Mouse (Mus musculus): ENCODE measurements around the gene Osbpl9. TPM values are rescaled to one million over a fixed set of nuclear protein-coding genes. Genes with fewer than 3 reads are reported as not detected.

The Osbpl9 gene
- polyA plus RNA-seq, 1 experiment from 2014 or later, result 60.0 TPM

DNA sequence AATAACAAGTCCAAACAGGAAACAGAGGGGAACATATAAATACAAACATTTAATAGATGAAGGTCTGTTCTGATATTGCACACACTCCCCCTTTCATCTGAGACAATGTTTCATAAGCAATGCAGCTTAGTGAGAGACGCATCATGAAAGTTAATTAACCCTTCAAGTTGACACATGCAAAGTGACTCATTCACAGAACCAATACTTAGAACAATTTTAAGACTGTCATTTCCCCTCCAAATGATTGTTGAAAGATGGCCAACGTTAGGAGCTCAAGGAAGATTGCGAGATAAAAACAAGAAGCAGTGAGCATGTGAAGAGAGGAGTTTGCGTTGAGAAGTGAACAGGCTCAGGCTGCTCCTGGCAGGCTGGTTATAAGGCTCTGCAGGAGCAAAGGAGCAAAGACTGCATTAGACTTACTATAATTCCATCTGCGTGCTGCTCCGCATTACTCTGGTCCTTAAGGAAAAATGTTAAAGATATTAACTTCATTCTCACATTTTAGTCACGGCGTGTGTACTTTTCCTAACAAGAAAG is 110.8 kb downstream of the Osbpl9 start:
- ATAC-seq (ENCODE audit: insufficient read depth), result no peak
- Histone ChIP-seq H3K27ac (ENCODE audit: low read depth) (no peak overlapping the region), H3K9me3 (ENCODE audit: low read depth, low read length) (no peaks in the 10 kb centered on the region), H3K4me3 (ENCODE audit: low read depth, low read length) (no peak overlapping the region), H3K4me1 (ENCODE audit: insufficient read depth) (no peaks in the 10 kb centered on the region), H3K9ac (no peak overlapping the region), H3K4me2 (no peak overlapping the region), H3K36me3 (ENCODE audit: insufficient read depth) (no peaks in the 10 kb centered on the region), H3K27me3 (ENCODE audit: insufficient read depth, low read length) (no peaks in the 10 kb centered on the region)
- no peak for TF ChIP-seq CTCF (IDR thresholded peaks at IDR 0.05; ENCODE audit: low read depth)
- no peak for DNase-seq
- WGBS, result 81% methylated on average over 8 of the region's 8 CpGs

DNA sequence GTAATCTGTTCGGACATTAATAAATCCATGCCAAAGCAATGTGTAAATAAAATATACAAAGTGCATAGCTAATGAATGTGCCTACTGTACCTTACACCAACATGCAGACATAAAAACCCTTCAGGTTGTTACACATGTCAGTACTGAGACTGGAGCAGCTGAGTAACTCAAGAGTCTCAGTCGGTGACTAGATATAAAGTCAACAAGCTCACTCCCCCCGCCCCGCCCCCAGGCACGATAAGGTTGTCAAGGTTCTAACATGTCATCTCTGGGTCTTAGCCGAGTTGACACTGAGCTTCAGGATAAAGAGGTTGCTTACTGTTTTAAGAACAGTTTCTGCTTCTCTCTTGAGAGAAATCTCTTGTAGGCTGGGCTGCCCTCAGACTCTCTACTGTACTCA is 112.1 kb downstream of the Osbpl9 start:
- Histone ChIP-seq H3K36me3 (ENCODE audit: insufficient read depth) (0 out of 2 replicates have a peak, but pooled peaks cover 5% of the 10 kb centered on the region), H3K9ac (no peak overlapping the region), H3K27ac (ENCODE audit: low read depth) (no peak overlapping the region; the same call in 1 of the 2 replicates), H3K4me1 (ENCODE audit: insufficient read depth) (no peaks in the 10 kb centered on the region), H3K9me3 (ENCODE audit: low read depth, low read length) (no peaks in the 10 kb centered on the region), H3K4me2 (no peak overlapping the region), H3K27me3 (ENCODE audit: insufficient read depth, low read length) (no peaks in the 10 kb centered on the region), H3K4me3 (ENCODE audit: low read depth, low read length) (no peak overlapping the region)
- no peak for TF ChIP-seq CTCF (IDR thresholded peaks at IDR 0.05; ENCODE audit: low read depth)
- no peak for DNase-seq
- 24% methylated on average over 6 of the region's 6 CpGs for WGBS
- ATAC-seq (ENCODE audit: insufficient read depth), result no peak

DNA sequence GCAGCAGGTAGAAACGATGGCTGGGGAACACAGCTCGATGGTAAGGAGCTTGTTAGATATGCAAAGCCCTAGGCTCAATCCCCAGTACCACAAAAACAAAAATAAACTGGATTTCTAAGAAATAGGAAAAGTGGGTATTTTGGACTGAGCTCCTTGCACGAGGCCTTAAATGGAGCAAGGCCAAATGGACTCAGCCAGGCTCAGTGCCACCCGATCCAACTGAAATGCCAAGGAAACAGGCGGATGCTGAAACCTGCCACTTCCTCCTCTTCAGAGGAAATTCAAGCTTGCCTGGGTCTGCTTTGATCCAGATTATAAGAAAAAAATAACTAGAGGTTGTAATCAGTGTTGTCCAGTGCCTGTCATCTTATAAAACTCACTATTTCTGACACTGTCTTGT is 112.9 kb downstream of the Osbpl9 start:
- H3K4me2 ChIP-seq, result no peak overlapping the region
- DNase-seq (no peak), ATAC-seq (ENCODE audit: insufficient read depth) (no peak)
- H3K4me3 ChIP-seq (ENCODE audit: low read depth, low read length), result no peak overlapping the region
- 87% methylated on average over 5 of the region's 5 CpGs for WGBS
- no peaks in the 10 kb centered on the region for H3K4me1 ChIP-seq (ENCODE audit: insufficient read depth)
- H3K9ac ChIP-seq, result no peak overlapping the region
- H3K9me3 ChIP-seq (ENCODE audit: low read depth, low read length), result no peaks in the 10 kb centered on the region
- no peak overlapping the region for H3K27ac ChIP-seq (ENCODE audit: low read depth)
- no peak for TF ChIP-seq CTCF (IDR thresholded peaks at IDR 0.05; ENCODE audit: low read depth)
- no peaks in the 10 kb centered on the region for H3K27me3 ChIP-seq (ENCODE audit: insufficient read depth, low read length)
- H3K36me3 ChIP-seq (ENCODE audit: insufficient read depth), result 0 out of 2 replicates have a peak, but pooled peaks cover 5% of the 10 kb centered on the region

DNA sequence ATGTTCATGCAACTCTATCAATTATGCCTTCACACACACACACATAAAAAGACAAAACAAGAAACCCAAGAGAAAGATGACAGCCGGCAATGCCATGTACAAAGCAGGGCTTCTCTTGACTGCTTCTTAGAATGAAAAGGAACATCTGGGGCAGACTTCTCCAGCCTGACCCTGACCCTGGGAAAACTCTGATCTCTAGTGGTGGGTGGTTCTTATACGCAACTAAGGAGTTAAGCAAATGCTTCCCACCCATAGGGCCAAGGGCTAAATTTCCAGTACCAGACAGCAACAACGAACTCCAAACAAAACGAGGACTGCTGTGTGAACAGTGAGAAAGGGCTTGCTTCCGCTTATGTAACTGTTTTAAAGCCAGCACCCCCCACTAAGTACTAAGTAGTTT is 122.0 kb downstream of the Osbpl9 start:
- 41% methylated on average over 5 of the region's 5 CpGs for WGBS

DNA sequence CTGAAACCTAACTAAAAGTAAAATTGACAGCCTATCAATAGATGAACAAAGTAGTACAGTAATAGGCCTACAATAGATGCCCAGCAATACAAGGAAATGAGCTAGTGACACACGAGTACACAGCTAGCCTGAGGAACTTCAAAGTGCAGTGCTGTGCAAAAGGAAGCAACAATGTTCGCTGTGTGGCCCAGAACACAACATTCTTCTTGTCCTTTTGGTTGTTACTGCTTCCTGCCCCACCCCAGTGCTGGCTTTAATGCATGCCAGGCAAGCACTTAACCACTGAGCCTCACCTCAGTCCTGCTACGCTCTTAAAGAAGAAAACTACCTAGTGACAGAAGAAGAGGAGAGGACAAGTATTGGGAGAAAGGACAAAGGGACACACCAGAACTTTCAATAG is 122.4 kb downstream of the Osbpl9 start:
- DNase-seq (peak; percentile 33), ATAC-seq (ENCODE audit: insufficient read depth) (peak; percentile 48)
- TF ChIP-seq CTCF (IDR thresholded peaks at IDR 0.05; ENCODE audit: low read depth), result no peak
- H3K4me3 ChIP-seq (ENCODE audit: low read depth, low read length), result no peak overlapping the region
- 46% methylated on average over 3 of the region's 3 CpGs for WGBS
- peaks cover 21% of the 10 kb centered on the region for H3K36me3 ChIP-seq (ENCODE audit: insufficient read depth)
- H3K4me2 ChIP-seq, result no peak overlapping the region
- H3K9me3 ChIP-seq (ENCODE audit: low read depth, low read length), result no peaks in the 10 kb centered on the region
- no peaks in the 10 kb centered on the region for H3K27me3 ChIP-seq (ENCODE audit: insufficient read depth, low read length)
- peak overlapping the region; percentile 79 for H3K27ac ChIP-seq (ENCODE audit: low read depth)
- H3K4me1 ChIP-seq (ENCODE audit: insufficient read depth), result 0 out of 2 replicates have a peak, but pooled peaks cover 2% of the 10 kb centered on the region
- H3K9ac ChIP-seq, result no peak overlapping the region

More for the DNA sequence above, 122.0 kb downstream of the Osbpl9 start:
- 0 out of 2 replicates have a peak, but pooled peaks cover 2% of the 10 kb centered on the region for H3K4me1 ChIP-seq (ENCODE audit: insufficient read depth)
- DNase-seq (peak; percentile 75), ATAC-seq (ENCODE audit: insufficient read depth) (peak; percentile 84)
- peak overlapping the region; percentile 79 for H3K27ac ChIP-seq (ENCODE audit: low read depth)
- no peaks in the 10 kb centered on the region for H3K27me3 ChIP-seq (ENCODE audit: insufficient read depth, low read length)
- H3K4me2 ChIP-seq, result no peak overlapping the region
- no peaks in the 10 kb centered on the region for H3K9me3 ChIP-seq (ENCODE audit: low read depth, low read length)
- no peak overlapping the region for H3K4me3 ChIP-seq (ENCODE audit: low read depth, low read length)
- H3K36me3 ChIP-seq (ENCODE audit: insufficient read depth), result peaks cover 21% of the 10 kb centered on the region
- TF ChIP-seq CTCF (IDR thresholded peaks at IDR 0.05; ENCODE audit: low read depth), result no peak
- no peak overlapping the region for H3K9ac ChIP-seq

DNA sequence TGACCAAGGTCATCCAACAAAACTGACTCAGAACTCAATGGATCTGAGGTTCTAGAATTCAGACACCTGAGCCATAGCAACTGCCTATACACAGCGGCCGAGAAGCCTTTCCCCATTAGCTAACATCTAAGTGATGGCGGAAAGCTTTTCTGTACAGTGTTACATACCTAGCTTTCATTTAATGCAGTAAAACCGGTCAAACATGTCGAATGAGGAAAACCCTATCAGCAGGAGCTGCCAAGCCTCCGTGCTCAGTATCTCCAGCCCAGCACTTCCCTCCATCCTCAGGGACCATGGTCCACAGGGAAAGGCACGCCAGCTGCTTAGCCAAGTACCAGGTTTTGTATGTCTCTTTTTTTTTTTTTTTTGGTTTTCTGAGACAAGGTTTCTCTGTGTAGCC is 123.1 kb downstream of the Osbpl9 start:
- Histone ChIP-seq H3K4me1 (ENCODE audit: insufficient read depth) (0 out of 2 replicates have a peak, but pooled peaks cover 2% of the 10 kb centered on the region), H3K4me2 (no peak overlapping the region), H3K9ac (no peak overlapping the region), H3K4me3 (ENCODE audit: low read depth, low read length) (no peak overlapping the region), H3K27ac (ENCODE audit: low read depth) (no peak overlapping the region), H3K27me3 (ENCODE audit: insufficient read depth, low read length) (no peaks in the 10 kb centered on the region), H3K9me3 (ENCODE audit: low read depth, low read length) (no peaks in the 10 kb centered on the region), H3K36me3 (ENCODE audit: insufficient read depth) (peaks cover 21% of the 10 kb centered on the region)
- DNase-seq (peak; percentile 15), ATAC-seq (ENCODE audit: insufficient read depth) (no peak)
- WGBS, result 83% methylated on average over 7 of the region's 7 CpGs
- no peak for TF ChIP-seq CTCF (IDR thresholded peaks at IDR 0.05; ENCODE audit: low read depth)

DNA sequence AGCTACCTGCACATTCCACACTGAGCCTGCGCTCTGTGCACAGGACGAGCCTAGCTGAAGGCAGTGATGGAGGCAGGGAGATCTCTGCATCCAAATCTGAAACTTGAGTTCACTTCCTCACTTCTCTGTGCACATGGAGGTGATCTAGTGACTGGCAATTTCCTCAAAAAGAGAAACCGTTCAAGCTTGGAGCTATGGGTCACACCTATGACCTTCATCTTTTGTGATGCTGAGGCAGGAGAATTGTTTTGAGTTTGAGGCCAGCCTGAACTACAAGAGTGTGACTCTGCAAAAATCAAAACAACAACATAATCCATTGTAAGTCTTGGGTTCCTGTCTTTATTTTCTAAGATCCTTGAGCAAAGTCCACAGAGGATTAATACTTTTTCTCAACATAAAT is 128.8 kb downstream of the Osbpl9 start:
- H3K36me3 ChIP-seq (ENCODE audit: insufficient read depth), result peaks cover 30% of the 10 kb centered on the region; the same call in 1 of the 2 replicates
- no peak overlapping the region for H3K4me2 ChIP-seq
- no peak overlapping the region for H3K27ac ChIP-seq (ENCODE audit: low read depth)
- DNase-seq (no peak), ATAC-seq (ENCODE audit: insufficient read depth) (no peak)
- no peaks in the 10 kb centered on the region for H3K9me3 ChIP-seq (ENCODE audit: low read depth, low read length)
- no peaks in the 10 kb centered on the region for H3K4me1 ChIP-seq (ENCODE audit: insufficient read depth)
- no peak overlapping the region for H3K4me3 ChIP-seq (ENCODE audit: low read depth, low read length)
- H3K9ac ChIP-seq, result no peak overlapping the region
- no peak for TF ChIP-seq CTCF (IDR thresholded peaks at IDR 0.05; ENCODE audit: low read depth)
- no peaks in the 10 kb centered on the region for H3K27me3 ChIP-seq (ENCODE audit: insufficient read depth, low read length)
- WGBS, result 80% methylated on average over 3 of the region's 3 CpGs
